Mouse (Mus musculus) hindlimb bud, embryonic 11.5 days (tissue): Measurements from ENCODE around the gene Nell2.

Source experiments
- DNase-seq: peaks from one replicate; pipeline ENCODE4 v3.0.0-alpha.2; 2012; ENCODE audit warnings: low read depth, low spot score; ENCODE audit errors: extremely low spot score

Gene Nell2

GRCm38 (mm10) chr15:95366506-95366905, 161.9 kb downstream of the Nell2 start:
- DNase-seq = no peak

GRCm38 (mm10) chr15:95354806-95355205, 173.6 kb downstream of the Nell2 start:
- no peak for DNase-seq

- no peak for DNase-seq
Observed at GRCm38 (mm10) chr15:95334323-95335296, 193.7 kb downstream of the Nell2 start.

DNA sequence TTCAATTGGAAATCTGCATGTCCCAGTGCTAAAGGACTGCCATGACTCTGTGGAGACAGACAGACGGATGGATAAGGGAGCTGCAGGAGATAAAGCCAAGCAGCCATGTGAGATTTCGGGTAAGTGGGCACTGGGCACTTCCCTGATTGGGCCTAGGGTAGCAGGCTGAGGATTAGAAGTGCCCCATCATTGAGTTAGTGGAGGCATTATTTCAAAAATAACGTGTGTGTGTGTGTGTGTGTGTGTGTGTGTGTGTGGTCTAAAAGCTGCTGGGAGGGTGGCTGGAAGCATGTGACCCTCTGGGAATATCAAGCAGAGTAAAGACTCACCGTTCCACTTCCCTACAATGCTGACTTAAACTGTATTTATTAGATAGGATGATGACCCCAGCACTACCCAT, 195.1 kb downstream of the Nell2 start:
- no peak for DNase-seq

- DNase-seq = no peak
Observed at GRCm38 (mm10) chr15:95330926-95331325, 197.4 kb downstream of the Nell2 start.

DNA sequence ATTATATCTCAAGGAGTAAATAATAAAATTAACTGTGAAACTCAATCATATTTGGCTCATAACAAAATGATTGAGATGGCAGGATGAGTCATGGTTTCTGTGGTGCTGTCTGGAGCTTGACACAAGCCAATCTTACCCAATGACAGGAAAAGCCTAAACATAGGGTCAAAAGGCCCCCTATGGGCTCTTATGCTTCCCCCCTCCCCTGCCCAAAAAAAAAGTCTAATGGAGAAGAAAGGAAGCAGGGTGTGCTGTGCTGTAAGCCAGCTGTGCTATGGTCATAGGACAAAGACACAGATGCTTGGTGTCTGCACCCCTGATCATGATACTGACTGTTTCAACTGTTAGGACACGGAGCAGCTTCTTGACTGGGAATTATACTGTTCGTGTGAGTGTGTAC, 205.6 kb downstream of the Nell2 start:
- DNase-seq = no peak

GRCm38 (mm10) chr15:95316626-95317025, 211.7 kb downstream of the Nell2 start:
- DNase-seq = no peak

GRCm38 (mm10) chr15:95314808-95315145, 213.6 kb downstream of the Nell2 start:
- no peak for DNase-seq

DNA sequence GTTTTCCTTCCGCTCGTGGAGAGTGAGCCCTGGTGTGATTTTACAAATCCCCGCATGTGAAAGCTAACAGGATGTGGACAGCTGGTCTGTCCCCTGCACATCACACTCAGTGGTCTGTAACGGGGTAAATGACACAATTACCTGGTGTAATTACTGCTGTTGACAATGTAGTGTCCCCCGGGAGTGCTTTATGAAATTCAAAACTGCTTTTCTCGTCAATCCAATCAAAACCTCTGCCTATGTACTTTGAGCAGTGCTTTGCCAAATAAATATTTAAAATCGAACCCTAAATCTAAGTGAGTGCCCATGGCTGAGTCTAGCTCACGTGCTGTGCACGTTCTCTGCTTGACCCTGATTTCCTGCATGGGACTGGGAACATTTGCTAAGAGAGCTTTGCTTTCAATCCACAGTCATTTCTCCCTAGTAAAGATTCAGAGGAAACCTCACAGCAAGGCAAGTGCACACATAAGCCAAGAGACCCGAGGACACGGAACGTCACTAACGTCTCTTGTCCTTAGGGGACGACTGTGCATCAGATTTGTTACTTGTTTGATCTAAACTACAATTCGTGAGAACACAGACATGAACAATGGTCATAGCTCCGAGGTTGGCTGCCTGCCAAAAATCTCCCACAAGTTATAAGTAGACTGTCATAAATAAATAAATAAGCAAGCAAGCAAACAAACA, 214.1 kb downstream of the Nell2 start:
- no peak for DNase-seq

- no peak for DNase-seq
Observed at GRCm38 (mm10) chr15:95313286-95313685, 215.1 kb downstream of the Nell2 start.

- no peak for DNase-seq
Observed at GRCm38 (mm10) chr15:95304102-95304501, 224.3 kb downstream of the Nell2 start.

DNA sequence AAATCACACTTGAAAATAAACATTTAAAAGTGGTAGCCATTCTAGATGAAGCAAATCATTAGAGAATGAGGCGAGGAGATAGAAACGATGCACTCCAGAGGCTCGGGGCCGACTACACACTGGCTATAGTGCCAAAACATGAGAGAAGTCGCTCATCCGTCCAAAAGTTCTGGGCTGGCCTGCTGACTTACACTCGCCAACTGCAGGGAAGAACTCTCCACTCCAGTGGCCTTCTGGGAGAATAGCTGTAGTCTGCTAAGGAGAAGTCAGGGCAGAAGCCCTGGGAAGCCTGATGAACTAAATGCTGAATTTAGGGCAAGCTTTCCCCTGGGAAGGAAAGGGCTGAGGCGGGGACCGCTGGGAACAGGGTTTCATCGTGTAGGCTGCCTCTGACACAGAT, 231.8 kb downstream of the Nell2 start:
- DNase-seq = no peak

- peak; percentile 46 for DNase-seq
Observed at GRCm38 (mm10) chr15:95289047-95289446, 239.3 kb downstream of the Nell2 start.

DNA sequence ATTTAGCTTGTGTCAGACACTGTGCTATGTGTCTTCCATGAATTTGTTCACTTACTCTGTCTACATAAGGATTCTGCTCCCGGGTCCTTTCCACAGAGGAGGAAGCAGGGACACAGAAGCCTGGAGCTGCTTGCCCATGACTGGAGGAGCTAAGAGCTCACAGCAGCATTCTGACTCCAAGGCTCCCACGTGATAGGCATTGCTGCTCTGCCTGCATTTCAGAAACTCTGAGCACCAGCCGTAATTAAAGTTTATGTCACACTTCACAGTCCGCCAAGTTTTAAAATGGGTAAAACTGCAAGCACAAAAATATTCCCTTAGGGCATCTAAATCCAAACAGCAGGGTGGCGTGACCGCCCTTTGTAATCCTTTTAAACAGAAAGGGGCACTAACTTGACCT, 243.2 kb downstream of the Nell2 start:
- DNase-seq = no peak

DNA sequence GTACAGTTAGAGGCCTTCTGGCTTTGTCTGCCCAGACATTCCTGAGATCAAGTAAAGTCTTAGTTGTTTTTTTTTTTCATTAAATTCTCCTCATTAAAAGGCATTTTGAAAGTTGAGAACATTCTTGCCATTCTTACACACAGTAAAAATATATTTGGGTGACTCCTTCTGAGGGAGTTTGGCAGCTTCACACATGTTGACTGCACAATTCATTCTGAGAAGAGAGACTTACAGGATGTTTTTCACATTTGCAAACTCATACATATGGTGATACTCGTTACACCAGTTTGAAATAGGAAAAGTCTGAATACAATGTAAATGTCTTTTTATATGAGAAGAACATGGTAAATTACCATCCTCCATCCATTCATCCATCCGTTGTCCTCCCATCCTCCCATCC, 247.4 kb downstream of the Nell2 start:
- no peak for DNase-seq

DNA sequence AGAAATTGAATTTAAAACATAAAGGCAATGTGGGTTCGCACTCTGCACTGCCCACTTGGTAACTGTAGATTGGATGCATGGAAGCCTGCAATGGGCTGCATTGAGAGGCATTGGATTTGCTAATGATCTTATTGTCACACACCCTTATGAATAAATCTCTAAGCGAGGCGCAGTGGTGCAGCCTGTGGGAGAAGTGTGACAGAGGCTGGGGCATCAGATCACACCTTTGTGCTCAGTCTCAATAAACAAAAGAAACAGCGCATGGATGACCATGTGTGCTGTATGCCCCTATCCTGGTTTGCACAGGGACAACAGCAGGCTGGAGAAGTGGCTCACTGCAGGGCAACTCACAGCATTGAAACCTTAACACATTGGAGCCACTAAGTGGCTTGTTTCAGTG, 250.4 kb downstream of the Nell2 start:
- DNase-seq = no peak

DNA sequence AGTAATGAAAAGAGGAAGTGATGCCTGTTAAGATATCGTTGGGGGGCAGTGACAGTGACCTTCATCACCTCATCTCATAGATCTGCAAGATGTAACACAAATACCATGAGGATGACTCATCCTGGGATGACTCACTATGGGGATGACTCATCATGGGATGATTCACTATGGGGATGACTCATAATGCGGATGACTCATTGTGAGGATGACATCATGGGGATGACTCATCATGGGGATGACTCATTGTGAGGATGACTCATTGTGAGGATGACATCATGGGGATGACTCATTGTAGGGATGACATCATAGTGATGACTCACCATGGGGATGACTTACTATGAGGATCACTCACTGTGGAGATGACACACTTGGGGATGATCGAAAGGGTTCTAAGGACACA, 251.8 kb downstream of the Nell2 start:
- no peak for DNase-seq

GRCm38 (mm10) chr15:95275553-95275952, 252.8 kb downstream of the Nell2 start:
- no peak for DNase-seq

GRCm38 (mm10) chr15:95273236-95273635, 255.1 kb downstream of the Nell2 start:
- DNase-seq = no peak

DNA sequence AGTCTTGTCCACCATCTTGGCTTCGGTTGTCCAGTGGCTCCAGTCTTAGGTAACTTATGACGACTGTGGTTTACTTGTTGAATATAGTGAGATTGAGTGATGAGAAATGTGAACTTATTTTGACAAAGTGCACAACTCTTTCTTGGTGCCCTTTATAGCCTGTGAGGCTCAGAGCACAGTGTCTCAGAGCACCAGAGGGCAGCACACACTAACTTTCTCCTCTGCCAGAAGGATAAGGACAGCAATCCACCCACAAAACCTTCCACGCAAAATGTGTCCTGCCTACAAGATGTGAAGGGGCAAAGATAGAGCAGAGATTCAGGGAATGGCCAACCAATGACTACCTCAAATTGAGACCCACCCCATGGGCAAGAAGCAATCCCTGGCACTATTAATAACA, 256.2 kb downstream of the Nell2 start:
- no peak for DNase-seq

- DNase-seq = no peak
Observed at GRCm38 (mm10) chr15:95259671-95260450, 268.5 kb downstream of the Nell2 start.

DNA sequence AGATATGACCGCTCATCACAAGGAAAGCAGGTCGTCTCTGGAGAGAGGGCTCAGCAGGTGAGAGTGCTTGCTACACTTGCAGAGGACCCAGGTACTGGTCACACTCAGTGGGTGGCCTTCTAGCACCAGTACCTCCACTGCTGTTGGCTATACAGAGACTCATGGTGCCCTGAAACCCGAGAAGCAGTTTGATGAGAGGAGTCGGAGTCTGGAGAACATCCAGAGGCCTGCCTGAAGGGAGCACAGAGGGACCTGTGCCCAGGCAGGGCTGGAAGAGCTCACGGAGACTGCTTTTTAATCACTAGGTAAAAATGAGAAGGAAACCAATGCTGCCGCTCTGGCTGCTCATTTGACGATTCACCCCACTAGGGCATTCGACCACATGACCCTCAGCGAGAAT, 271.2 kb downstream of the Nell2 start:
- no peak for DNase-seq
